Mouse (Mus musculus) G1E (cell line): ENCODE measurements around the gene Rbm45. TPM values are rescaled to one million over a fixed set of nuclear protein-coding genes. Genes with fewer than 3 reads are reported as not detected.

ENCODE experiments used
- ATAC-seq: 2 replicates; pipeline ENCODE4 v1.8.0; 2016; ENCODE audit warnings: mild to moderate bottlenecking; ENCODE audit not compliant: insufficient number of reproducible peaks, poor library complexity, low FRiP score, severe bottlenecking; ENCODE audit errors: extremely low read depth
- DNase-seq: peaks from one replicate; pipeline ENCODE4 v3.0.0; 2012; ENCODE audit warnings: low spot score
- H3K27me3 ChIP-seq: 2 replicates; pipeline ENCODE4 v1.6.1; 2012; ENCODE audit warnings: mild to moderate bottlenecking, low read length, inconsistent platforms; ENCODE audit not compliant: insufficient read depth
- H3K36me3 ChIP-seq: replicated peaks from 2 replicates; pipeline ENCODE3; 2012; ENCODE audit warnings: mild to moderate bottlenecking, inconsistent platforms
- H3K4me1 ChIP-seq: 2 replicates; pipeline ENCODE4 v1.6.1; 2012; ENCODE audit warnings: low read depth, low read length, inconsistent platforms, mixed read lengths; ENCODE audit not compliant: insufficient read depth
- H3K4me3 ChIP-seq: 2 replicates; pipeline ENCODE4 v1.5.1; 2012; ENCODE audit warnings: low read depth, mild to moderate bottlenecking, inconsistent platforms, low read length, moderate library complexity, mixed read lengths
- H3K9me3 ChIP-seq: replicated peaks from 2 replicates; pipeline ENCODE4 v1.6.1; 2012; ENCODE audit warnings: inconsistent platforms
- CTCF ChIP-seq: IDR thresholded peaks from 2 replicates; pipeline ENCODE4 v1.5.1; 2012; ENCODE audit warnings: low read depth, low read length, inconsistent platforms, mixed read lengths
- GATA1 ChIP-seq: IDR thresholded peaks from 2 replicates; pipeline ENCODE4 v1.6.1; 2012; ENCODE audit warnings: borderline replicate concordance, low read length, inconsistent platforms, mixed read lengths
- GATA2 ChIP-seq: IDR thresholded peaks from 2 replicates; pipeline ENCODE4 v1.6.1; 2012; ENCODE audit warnings: low read depth, low read length, inconsistent platforms, borderline replicate concordance
- POLR2AphosphoS5 ChIP-seq: IDR thresholded peaks from 2 replicates; pipeline ENCODE4 v1.6.1; 2012; ENCODE audit warnings: low read depth, low read length, inconsistent platforms; ENCODE audit not compliant: insufficient replicate concordance
- TAL1 ChIP-seq: conservative IDR thresholded peaks from 2 replicates; pipeline ENCODE4 v1.6.1; 2012; ENCODE audit warnings: low read depth, low read length, inconsistent platforms, mixed read lengths
- polyA plus RNA-seq: library from polyadenylated mRNA; stranded (reverse); fragments of >175 nt; gene quantifications from 2 replicates; pipeline ENCODE4 v1.2.3, GENCODE M21; 2012
- total RNA-seq, 2 experiments: library from RNA; stranded (forward) in 1 of 2; stranded (reverse) in 1 of 2; fragments of 200-1000 nt in 1 of 2; fragments of >200 nt in 1 of 2; fragmentation: Nextera tagmentation in 1 of 2; gene quantifications; 2 replicates each; pipeline ENCODE4 v1.2.3; 2014 to 2017

The Rbm45 gene
- total and polyA plus RNA-seq, 3 experiments, result 19.9 to 108 (median 39.1) TPM

DNA sequence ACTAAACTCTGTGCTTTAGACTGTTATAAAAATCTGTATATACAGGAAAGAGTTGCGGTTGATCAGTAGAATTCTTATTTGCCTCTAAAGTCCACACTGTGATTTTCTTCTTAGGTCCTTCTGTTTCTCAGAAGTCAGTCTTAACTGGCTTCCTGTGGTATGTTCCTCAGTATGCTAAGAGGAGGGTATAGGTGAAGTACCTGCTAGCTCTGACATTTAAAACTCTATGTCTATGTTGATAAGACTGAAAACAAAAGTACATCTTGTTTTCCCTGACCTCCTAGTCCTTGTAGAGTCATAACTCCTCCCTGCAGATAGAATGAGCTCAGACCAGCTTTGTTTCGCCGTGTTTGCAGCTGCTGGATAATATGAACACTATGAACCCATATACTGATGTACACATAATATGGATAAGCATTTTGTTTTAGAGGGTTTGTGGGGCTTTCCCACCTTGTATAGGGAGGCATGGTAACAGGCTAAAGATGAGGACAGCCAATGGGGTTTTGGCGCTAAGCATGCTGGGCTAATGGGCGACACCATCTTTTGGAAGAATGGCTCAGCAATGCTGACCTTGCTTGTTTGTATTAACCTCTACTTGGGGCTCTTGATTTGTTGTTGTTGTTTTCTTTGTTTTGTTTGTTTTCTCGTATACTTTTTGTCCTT is 4.9 kb downstream of the Rbm45 start:
- no peak for ATAC-seq
- TF ChIP-seq POLR2AphosphoS5 (no peak), CTCF (no peak), TAL1 (no peak), GATA1 (no peak), GATA2 (no peak)
- Histone ChIP-seq H3K27me3 (no peaks in the 10 kb centered on the region), H3K36me3 (peaks cover 74% of the 10 kb centered on the region), H3K4me1 (peaks cover 14% of the 10 kb centered on the region), H3K4me3 (no peak overlapping the region), H3K9me3 (no peaks in the 10 kb centered on the region)
- DNase-seq, result no peak

DNA sequence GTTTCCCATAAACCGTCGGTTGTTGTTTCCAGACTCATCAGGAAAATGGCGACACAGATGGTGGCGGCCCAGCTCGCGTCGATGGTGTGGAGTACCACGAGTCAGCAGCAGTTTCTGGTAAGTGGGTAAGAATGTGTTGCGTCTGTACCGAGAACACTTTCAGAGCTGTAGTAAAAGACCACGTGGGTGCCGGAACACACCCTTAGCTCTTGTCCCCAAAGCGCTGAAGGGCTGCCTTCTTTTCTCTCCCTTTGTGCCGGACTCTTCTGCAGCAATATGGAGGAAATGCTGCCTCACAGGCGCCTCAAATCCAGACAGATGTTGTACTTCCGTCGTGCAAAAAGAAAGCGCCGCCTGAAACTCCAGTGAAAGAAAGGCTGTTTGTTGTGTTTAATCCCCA is 8.9 kb downstream of the Rbm45 start:
- TF ChIP-seq GATA2 (no peak), GATA1 (no peak), POLR2AphosphoS5 (no peak), CTCF (no peak), TAL1 (no peak)
- no peak for ATAC-seq
- Histone ChIP-seq H3K4me3 (no peak overlapping the region), H3K4me1 (no peaks in the 10 kb centered on the region), H3K27me3 (no peaks in the 10 kb centered on the region), H3K36me3 (peaks cover 90% of the 10 kb centered on the region), H3K9me3 (no peaks in the 10 kb centered on the region)
- no peak for DNase-seq

DNA sequence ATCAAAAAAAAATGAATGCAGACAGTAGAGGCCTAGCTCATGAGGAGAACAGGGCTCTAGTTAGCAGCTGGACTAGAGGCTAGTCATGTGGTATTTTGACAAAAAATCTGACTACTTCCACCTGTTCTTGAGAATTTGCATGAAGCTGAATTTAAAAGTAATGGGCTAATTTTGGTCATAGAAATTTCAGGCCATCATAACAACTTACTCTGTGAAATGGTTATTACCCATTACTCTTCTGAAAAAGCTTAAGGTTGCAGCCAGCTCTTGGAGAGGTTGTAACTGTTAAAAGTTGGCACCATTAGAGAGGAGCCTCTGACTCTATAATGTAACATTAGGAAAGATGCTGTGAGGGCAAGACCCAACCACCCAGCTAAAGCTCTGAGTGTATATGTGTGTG is 16.7 kb downstream of the Rbm45 start:
- no peak for ATAC-seq
- TF ChIP-seq TAL1 (no peak), CTCF (no peak), POLR2AphosphoS5 (no peak), GATA2 (no peak), GATA1 (no peak)
- no peak for DNase-seq
- Histone ChIP-seq H3K4me1 (no peaks in the 10 kb centered on the region), H3K36me3 (peaks cover 59% of the 10 kb centered on the region), H3K9me3 (no peaks in the 10 kb centered on the region), H3K4me3 (no peak overlapping the region), H3K27me3 (no peaks in the 10 kb centered on the region)

DNA sequence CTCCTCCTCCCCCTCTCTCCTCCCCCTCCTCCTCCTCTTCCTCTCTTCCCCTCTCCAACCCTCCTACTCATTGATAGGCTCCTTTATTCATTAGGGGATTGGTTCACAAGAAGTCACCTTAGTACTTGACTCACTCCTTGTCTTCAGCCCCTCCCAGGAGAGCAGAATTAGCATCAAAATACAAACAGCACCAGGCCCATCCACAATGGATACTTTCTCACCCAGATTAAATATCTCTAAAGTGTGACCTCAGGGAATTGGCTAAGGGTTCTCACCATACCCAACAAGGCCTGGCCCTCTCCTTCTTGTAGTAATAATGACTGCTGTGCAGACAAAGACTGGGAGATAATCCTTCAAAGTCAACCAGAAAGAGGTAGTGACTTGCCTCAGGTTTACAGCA is 30.4 kb downstream of the Rbm45 start:
- Histone ChIP-seq H3K9me3 (no peaks in the 10 kb centered on the region), H3K4me1 (no peaks in the 10 kb centered on the region), H3K27me3 (peaks cover 10% of the 10 kb centered on the region; the same call in 1 of the 2 replicates), H3K4me3 (no peak overlapping the region), H3K36me3 (no peaks in the 10 kb centered on the region)
- DNase-seq, result no peak
- TF ChIP-seq GATA1 (no peak), TAL1 (no peak), POLR2AphosphoS5 (no peak), GATA2 (no peak), CTCF (no peak)
- no peak for ATAC-seq

DNA sequence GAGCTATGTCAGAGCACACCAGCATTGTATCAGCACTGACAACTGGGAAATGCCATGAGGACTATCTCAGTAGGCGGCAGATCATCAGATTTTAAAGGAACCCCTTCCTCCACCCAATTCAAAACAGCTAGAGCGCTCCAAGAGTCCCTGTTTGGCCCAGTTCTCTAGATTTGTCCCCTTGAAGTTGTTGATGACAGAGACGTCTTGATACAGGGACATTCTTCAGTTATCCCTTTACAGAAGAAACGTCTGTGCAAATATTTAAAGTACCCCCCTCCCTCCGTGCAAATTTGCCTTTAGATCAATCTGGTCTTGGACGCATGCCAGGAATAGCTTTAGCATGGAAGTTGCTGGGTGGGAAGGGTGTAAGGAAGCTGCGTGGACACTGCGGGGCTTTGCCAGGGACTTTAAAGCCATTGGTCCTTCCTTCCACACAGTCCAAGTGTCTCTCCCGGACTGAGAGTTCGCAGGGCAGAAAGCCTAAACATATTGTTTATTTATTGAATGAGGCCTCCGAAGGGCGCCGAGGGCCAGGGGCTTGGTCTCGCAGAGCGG is 35.9 kb downstream of the Rbm45 start:
- H3K9me3 ChIP-seq, result peaks cover 9% of the 10 kb centered on the region
- no peak overlapping the region for H3K4me3 ChIP-seq
- peaks cover 18% of the 10 kb centered on the region for H3K27me3 ChIP-seq
- ATAC-seq (no peak), DNase-seq (no peak)
- no peaks in the 10 kb centered on the region for H3K4me1 ChIP-seq
- no peaks in the 10 kb centered on the region for H3K36me3 ChIP-seq
- TF ChIP-seq GATA1 (no peak), GATA2 (no peak), POLR2AphosphoS5 (no peak), CTCF (no peak), TAL1 (no peak)

DNA sequence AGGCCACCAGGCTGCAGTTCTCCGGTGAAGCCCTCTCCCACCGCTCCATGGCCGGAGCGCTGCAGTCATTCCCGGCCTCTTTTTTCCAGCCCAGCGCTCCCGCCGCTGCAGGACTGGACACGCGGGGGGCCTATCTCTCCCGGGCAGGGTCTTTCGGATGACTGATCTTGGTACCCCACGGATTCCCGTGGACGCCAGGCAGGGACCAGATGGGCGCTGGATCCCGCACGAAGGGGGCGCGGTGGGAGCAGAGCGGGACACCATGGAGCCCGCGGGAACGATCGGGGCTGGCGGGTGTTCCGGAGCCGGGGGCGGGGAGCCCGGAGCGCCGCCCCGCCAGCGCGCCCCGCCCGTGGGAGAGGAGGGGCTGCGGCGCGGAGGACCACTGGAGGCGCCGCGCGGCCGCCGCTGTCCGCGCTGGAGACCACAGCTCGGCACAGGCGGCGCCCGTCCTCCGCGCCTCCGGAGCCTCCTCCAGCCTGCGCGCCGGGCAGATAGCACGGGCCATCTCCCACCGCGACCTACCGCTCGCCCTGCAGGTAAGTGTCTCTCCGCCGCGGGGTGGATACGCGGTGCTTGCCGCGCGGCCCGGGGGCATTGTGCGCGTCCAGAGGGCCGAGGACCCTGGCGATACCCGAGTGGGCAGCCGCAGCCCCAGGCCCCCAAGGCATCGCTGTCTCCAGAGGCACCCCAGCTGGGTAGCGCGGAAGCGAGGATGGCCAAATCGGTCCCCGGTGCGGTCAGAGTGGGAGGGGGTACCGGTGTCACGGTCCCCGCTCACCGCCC is 36.6 kb downstream of the Rbm45 start, which contains the start of gene Osbpl6:
TSS of gene Osbpl6 (plus strand) at position 358 of the 786 bp plus-strand sequence.
- Histone ChIP-seq H3K9me3 (peaks cover 9% of the 10 kb centered on the region), H3K36me3 (no peaks in the 10 kb centered on the region), H3K4me1 (no peaks in the 10 kb centered on the region), H3K4me3 (no peak within 1 kb of the TSS), H3K27me3 (peaks cover 18% of the 10 kb centered on the region)
- ATAC-seq (no peak), DNase-seq (no peak)
- no peak for TF ChIP-seq POLR2AphosphoS5
- TF ChIP-seq CTCF, result no peak
- no peak for TF ChIP-seq GATA2
- no peak for TF ChIP-seq TAL1
- no peak for TF ChIP-seq GATA1
